Mouse (Mus musculus): ENCODE measurements around the gene Tst.

Gene Tst

GRCm38 (mm10) chr15:78405517-78406211, at the start of gene Tst:
Gene Tst, minus strand, starts transcription at chr15:78405907.
- DNase-seq = peak; percentile 63 to 75

- no peak for DNase-seq
Observed at GRCm38 (mm10) chr15:78455168-78455567, 49.5 kb upstream of the Tst start.

DNA sequence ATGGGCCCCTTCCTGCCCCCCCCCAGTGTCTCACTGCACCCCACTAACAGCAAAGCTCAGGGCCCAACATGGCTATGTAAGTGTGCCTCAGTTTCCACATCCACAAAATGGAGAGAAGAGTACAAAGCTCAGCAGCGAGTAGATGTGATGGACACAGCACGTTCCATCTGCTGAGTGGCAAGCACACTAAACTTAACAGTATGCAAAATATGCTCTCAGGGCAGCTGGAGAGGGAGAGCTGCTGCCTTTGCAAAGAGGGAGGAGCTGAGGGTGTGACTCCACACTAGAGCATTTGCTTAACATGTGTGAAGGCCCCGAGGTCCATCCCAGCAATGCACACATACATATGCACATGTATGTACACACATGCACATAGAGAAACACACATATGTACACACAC, 47.2 kb upstream of the Tst start:
- DNase-seq = no peak

GRCm38 (mm10) chr15:78451201-78451600, 45.5 kb upstream of the Tst start:
- DNase-seq = no peak

GRCm38 (mm10) chr15:78450419-78450768, 44.7 kb upstream of the Tst start:
- DNase-seq = no peak

- DNase-seq = peak; percentile 28 to 36
Observed at GRCm38 (mm10) chr15:78449694-78450418, 44.1 kb upstream of the Tst start.

- DNase-seq = no peak
Observed at GRCm38 (mm10) chr15:78449131-78449530, 43.4 kb upstream of the Tst start.

- peak; percentile 73 to 95 for DNase-seq
Observed at GRCm38 (mm10) chr15:78447746-78448535, 42.2 kb upstream of the Tst start.

- DNase-seq = no peak
Observed at GRCm38 (mm10) chr15:78447121-78447520, 41.4 kb upstream of the Tst start.

- no peak for DNase-seq
Observed at GRCm38 (mm10) chr15:78443857-78444256, 38.1 kb upstream of the Tst start.

DNA sequence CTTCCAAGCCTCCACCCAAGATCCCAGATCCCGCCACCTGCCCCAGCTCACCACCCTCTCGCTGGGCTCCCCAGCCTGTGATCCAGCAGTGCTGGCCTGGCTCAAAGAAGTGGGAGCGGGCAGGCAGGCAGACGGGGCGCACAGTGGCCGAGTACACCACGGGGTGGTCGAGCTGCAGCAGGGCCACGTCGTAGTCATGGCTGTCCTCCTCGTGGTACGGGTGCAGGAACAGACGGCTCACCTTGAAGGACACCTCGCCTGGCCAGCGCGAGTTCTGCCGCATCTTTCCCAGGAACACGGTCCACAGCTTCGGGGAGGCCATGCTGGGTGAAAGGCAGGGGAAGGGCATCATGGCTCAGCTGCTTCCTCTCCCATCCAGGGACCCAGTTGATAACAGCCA, 36.5 kb upstream of the Tst start:
- DNase-seq = no peak

GRCm38 (mm10) chr15:78438973-78439372, 33.3 kb upstream of the Tst start:
- no peak for DNase-seq

DNA sequence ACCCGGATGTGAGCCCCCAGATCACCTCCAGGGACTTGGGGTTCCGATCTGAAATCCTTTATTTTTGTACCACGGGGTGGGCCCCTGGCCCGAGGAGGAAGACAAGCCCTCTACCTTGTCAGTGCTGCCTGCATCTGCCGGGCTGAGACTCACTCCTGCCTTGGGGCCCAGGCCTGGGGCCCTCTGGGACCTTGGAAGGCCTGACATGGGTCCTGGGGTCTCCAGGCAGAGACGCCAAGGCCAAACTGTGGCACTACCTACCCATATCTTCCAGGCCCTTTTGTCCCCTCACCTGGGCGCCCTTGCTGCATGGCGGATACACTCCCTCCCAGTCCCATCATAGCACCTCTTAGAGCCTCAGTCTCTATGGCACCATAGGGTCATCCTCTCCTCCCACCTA, 32.8 kb upstream of the Tst start:
- DNase-seq = no peak

DNA sequence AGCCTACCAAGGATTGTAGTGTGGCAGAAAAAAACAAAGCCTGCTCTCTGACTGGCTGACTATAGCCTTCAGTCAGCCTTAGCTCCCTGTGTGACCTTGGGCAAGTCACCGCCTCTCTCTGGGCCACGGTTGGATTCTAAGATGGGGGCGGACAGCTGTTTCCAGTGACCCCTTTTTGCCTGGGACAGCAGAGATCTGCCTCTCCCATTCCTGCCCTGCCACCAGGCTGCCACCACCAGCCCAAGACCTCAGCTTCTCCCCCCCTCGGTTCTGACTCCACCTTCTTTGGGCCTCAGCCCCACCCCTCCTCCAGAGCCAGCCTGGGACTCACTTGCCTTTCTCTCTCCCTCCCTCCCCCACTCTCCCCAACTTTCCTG, 32.3 kb upstream of the Tst start:
- no peak for DNase-seq

GRCm38 (mm10) chr15:78437237-78438017, 31.7 kb upstream of the Tst start:
- no peak for DNase-seq

- peak; percentile 31 to 38 for DNase-seq
Observed at GRCm38 (mm10) chr15:78436380-78437192, 30.9 kb upstream of the Tst start.

DNA sequence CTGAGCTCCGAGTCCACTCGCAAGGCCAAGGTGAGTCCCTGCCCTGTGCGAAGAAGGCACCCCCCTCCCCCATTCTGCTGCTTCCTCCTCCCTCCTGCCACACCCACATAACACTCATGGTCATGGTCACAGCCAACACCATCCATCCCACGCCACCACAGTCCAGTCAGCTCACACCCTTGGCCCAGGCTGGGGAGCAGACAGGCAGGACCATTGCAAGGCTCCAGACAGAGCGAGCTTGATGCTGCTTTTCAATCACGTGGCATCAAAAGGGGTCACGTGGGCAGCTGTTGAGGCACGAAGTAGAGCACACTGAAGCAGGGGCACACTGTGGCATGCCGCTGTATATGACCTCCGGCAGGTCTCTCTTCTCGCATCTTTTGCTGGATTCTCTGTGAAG, 30.0 kb upstream of the Tst start:
- DNase-seq = no peak

GRCm38 (mm10) chr15:78434896-78435520, 29.3 kb upstream of the Tst start:
- DNase-seq = no peak

DNA sequence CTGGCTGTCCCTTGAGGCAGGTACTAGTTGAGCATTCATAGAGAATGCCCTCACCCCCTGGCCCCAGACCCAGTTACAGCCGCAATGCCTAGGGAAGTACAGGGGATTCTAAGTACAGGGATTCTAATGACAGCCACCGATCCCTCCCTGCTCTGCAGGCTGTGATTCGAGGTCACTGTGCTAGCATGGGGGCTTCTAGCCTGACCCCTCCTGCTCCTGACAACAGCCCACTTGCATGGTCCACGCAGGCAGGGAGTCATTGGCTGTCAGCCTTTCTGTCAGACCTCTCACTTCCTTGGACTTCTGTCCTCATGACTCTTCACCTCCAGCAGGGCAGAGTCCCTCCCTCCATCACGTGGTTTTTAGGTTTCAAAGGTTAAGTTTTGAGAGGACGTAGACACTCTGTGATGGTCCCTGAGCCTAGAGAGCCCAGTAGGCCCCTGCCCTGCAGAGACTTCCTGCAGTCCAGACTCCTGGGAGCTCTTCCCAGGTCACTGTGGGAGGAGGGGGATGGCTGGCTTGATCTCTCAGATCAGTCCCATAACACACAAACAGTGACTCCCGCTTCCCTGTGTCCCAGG, 25.9 kb upstream of the Tst start:
- DNase-seq = no peak

DNA sequence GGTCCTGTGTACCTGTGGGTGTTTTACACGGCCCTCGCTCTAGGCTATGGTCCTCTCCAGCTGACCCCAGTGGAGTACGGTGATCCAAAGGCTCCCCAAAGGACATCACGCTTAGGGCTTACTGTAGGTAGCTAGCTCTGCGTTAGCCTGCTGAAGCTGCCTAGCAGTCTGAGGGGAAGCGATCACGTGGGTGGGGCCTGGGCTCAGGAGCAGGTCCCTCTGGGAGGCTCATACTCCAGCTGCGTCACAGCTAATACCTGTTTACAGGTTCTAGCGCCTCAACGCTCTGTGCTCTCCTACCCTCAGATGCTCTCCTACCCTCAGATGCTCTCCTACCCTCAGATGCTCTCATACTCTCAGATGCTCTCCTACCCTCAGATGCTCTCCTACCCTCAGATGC, 25.2 kb upstream of the Tst start:
- DNase-seq = no peak
